Comparison of ENCODE assay signal across 19 mouse cellular contexts in the genomic region with DNA sequence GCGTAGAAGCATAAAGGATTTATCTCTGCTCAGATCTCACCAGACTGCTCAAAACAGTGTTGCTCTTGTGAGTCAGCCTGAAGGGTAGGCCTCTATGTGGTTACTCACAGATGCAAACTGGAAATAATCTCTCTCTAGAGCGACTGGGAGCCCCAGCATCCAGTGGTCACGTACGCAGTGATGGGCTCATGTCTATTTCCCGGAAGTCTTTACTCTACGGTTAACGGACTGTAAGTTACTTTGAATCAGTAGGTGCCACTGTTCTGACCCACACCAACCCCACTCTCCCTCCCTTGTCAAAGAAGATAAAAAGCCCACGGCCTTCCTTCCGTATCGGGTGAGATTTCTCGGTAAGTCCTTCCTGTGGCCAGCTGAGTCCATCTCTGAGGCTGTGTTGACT.
DNase-seq lines count a peak whose midpoint lies in the region.
"Had no signal": no experiment of that assay in that cellular context is flagged by ENCODE, and none has a peak within 500 bp of the region (broad histone marks: within the 10 kb centered on the region; RNA-seq: fewer than 3 reads in every experiment).

No protein-coding gene starts in this region.

- no peak overlapping the region for H3K4me3 ChIP-seq in limb, embryonic 10.5 days
- H3K4me3 ChIP-seq: forebrain, embryonic 15.5 days; heart, embryonic 12.5 days; myocyte had no signal

- H3K9me3 ChIP-seq in limb, embryonic 10.5 days (replicated peaks), result no peaks in the 10 kb centered on the region
- H3K9me3 ChIP-seq: forebrain, embryonic 15.5 days; heart, embryonic 12.5 days had no signal

- H3K27me3 ChIP-seq in limb, embryonic 10.5 days (ENCODE audit: low read depth, poor library complexity, severe bottlenecking), result no peaks in the 10 kb centered on the region
- H3K27me3 ChIP-seq: CH12.LX; forebrain, embryonic 15.5 days had no signal

- H3K4me1 ChIP-seq in limb, embryonic 10.5 days, result peaks cover 51% of the 10 kb centered on the region

- WGBS in limb, embryonic 10.5 days, result 89% methylated on average over 11 of the region's 11 CpGs

- no peaks in the 10 kb centered on the region for H3K36me3 ChIP-seq in limb, embryonic 10.5 days
- H3K36me3 ChIP-seq: forebrain, embryonic 15.5 days; heart, embryonic 12.5 days had no signal

- H3K27ac ChIP-seq in limb, embryonic 10.5 days, result peak overlapping the region; percentile 47; the same call in 1 of the 2 replicates
- H3K27ac ChIP-seq: forebrain, embryonic 15.5 days; hindbrain, embryonic 14.5 days had no signal

- peak; percentile 47 for DNase-seq in thymus, postnatal 0 days (ENCODE audit: low spot score)
- no peak for DNase-seq in thymus, postnatal 36 days
- DNase-seq in NIH3T3 (ENCODE audit: low read depth) (peak; percentile 45), adipocyte (ENCODE audit: low spot score) (no peak)
- DNase-seq in limb, embryonic 10.5 days (ENCODE audit: low spot score), result no peak
- DNase-seq in kidney, adult 8-10 months, result no peak
- no peak for DNase-seq in left cerebral cortex, adult 9 months (ENCODE audit: low spot score in 2 of 2)
- DNase-seq: cerebellum, postnatal 10 days; gastrocnemius, postnatal 36 days; kidney, adult 11 months; kidney, postnatal 10 days; lung, adult 2 months; lung, postnatal 36 days; thymus, postnatal 25 days had no signal

Comparison
In these comparisons a context has a peak if more than half of its experiments do, and no peak if none do; other contexts are left out.
1. DNase-seq: peak in thymus, postnatal 0 days (single experiment) and NIH3T3 (single experiment); none in thymus, postnatal 36 days (0 of 2), limb, embryonic 10.5 days (single experiment), adipocyte (single experiment), kidney, adult 8-10 months (0 of 2) and left cerebral cortex, adult 9 months (0 of 2).